Mouse (Mus musculus): Measurements from ENCODE around the gene Cped1.

Gene Cped1

GRCm38 (mm10) chr6:22201879-22202278 lies 216.2 kb downstream of the Cped1 start:
- TF ChIP-seq GATA4 (IDR thresholded peaks at IDR 0.05; ENCODE audit: insufficient replicate concordance, low read length) = no peak

- no peak for TF ChIP-seq GATA4 (IDR thresholded peaks at IDR 0.05; ENCODE audit: insufficient replicate concordance, low read length)
Measured at GRCm38 (mm10) chr6:22205030-22205750, 219.5 kb downstream of the Cped1 start.

GRCm38 (mm10) chr6:22205751-22206121 lies 220.0 kb downstream of the Cped1 start:
- TF ChIP-seq GATA4 (IDR thresholded peaks at IDR 0.05; ENCODE audit: insufficient replicate concordance, low read length) = no peak

- no peak for TF ChIP-seq GATA4 (IDR thresholded peaks at IDR 0.05; ENCODE audit: insufficient replicate concordance, low read length)
Measured at GRCm38 (mm10) chr6:22206179-22206578, 220.5 kb downstream of the Cped1 start.

GRCm38 (mm10) chr6:22206630-22207293 lies 221.0 kb downstream of the Cped1 start:
- no peak for TF ChIP-seq GATA4 (IDR thresholded peaks at IDR 0.05; ENCODE audit: insufficient replicate concordance, low read length)

GRCm38 (mm10) chr6:22212158-22212557 lies 226.4 kb downstream of the Cped1 start:
- TF ChIP-seq GATA4 (IDR thresholded peaks at IDR 0.05; ENCODE audit: insufficient replicate concordance, low read length) = no peak

- TF ChIP-seq GATA4 (IDR thresholded peaks at IDR 0.05; ENCODE audit: insufficient replicate concordance, low read length) = no peak
Measured at GRCm38 (mm10) chr6:22213187-22213586, 227.5 kb downstream of the Cped1 start.

GRCm38 (mm10) chr6:22213813-22214212 lies 228.1 kb downstream of the Cped1 start:
- no peak for TF ChIP-seq GATA4 (IDR thresholded peaks at IDR 0.05; ENCODE audit: insufficient replicate concordance, low read length)

GRCm38 (mm10) chr6:22214665-22215064 lies 228.9 kb downstream of the Cped1 start:
- no peak for TF ChIP-seq GATA4 (IDR thresholded peaks at IDR 0.05; ENCODE audit: insufficient replicate concordance, low read length)

GRCm38 (mm10) chr6:22216276-22216973 lies 230.7 kb downstream of the Cped1 start:
- no peak for TF ChIP-seq GATA4 (IDR thresholded peaks at IDR 0.05; ENCODE audit: insufficient replicate concordance, low read length)

GRCm38 (mm10) chr6:22221134-22221533 lies 235.4 kb downstream of the Cped1 start:
- no peak for TF ChIP-seq GATA4 (IDR thresholded peaks at IDR 0.05; ENCODE audit: insufficient replicate concordance, low read length)

GRCm38 (mm10) chr6:22222087-22222486 lies 236.4 kb downstream of the Cped1 start:
- no peak for TF ChIP-seq GATA4 (IDR thresholded peaks at IDR 0.05; ENCODE audit: insufficient replicate concordance, low read length)

- no peak for TF ChIP-seq GATA4 (IDR thresholded peaks at IDR 0.05; ENCODE audit: insufficient replicate concordance, low read length)
Measured at GRCm38 (mm10) chr6:22222947-22223346, 237.2 kb downstream of the Cped1 start.

- no peak for TF ChIP-seq GATA4 (IDR thresholded peaks at IDR 0.05; ENCODE audit: insufficient replicate concordance, low read length)
Measured at GRCm38 (mm10) chr6:22224351-22224750, 238.6 kb downstream of the Cped1 start.

- no peak for TF ChIP-seq GATA4 (IDR thresholded peaks at IDR 0.05; ENCODE audit: insufficient replicate concordance, low read length)
Measured at GRCm38 (mm10) chr6:22231244-22231643, 245.5 kb downstream of the Cped1 start.

GRCm38 (mm10) chr6:22233517-22233916 lies 247.8 kb downstream of the Cped1 start:
- TF ChIP-seq GATA4 (IDR thresholded peaks at IDR 0.05; ENCODE audit: insufficient replicate concordance, low read length) = no peak

All from liver, adult (tissue).